In genomic region chr1:58392268-58392651, GRCm38 (mm10) we compare ENCODE assay signal across 8 mouse cellular contexts. TPM values are rescaled to one million over a fixed set of nuclear protein-coding genes. Genes with fewer than 3 reads are reported as not detected.
DNase-seq lines count a peak whose midpoint lies in the region; ATAC-seq and TF ChIP-seq lines count a peak whose summit lies in the region.

No protein-coding gene starts in this region.

- peak overlapping the region; percentile 74 for H3K4me2 ChIP-seq in lung, embryonic 15.5 days
- peak overlapping the region; percentile 66 for H3K4me2 ChIP-seq in hindbrain, postnatal 0 days (ENCODE audit: low read depth, low read length)
- peak overlapping the region; percentile 82 for H3K4me2 ChIP-seq in midbrain, postnatal 0 days (ENCODE audit: low read depth, low read length, poor library complexity, severe bottlenecking)

- ATAC-seq in lung, embryonic 15.5 days (ENCODE audit: borderline replicate concordance, extremely low read depth, low FRiP score, low TSS enrichment): no peak
- peak; percentile 50 for ATAC-seq in hindbrain, postnatal 0 days
- ATAC-seq in midbrain, postnatal 0 days (ENCODE audit: low FRiP score): peak; percentile 64

- peak overlapping the region; percentile 99 for H3K9ac ChIP-seq in lung, embryonic 15.5 days
- H3K9ac ChIP-seq in hindbrain, postnatal 0 days (replicated peaks; ENCODE audit: low read length): peak overlapping the region; percentile 80
- peak overlapping the region; percentile 99 for H3K9ac ChIP-seq in midbrain, postnatal 0 days (replicated peaks; ENCODE audit: low read length, poor library complexity, severe bottlenecking)

- H3K9me3 ChIP-seq in lung, embryonic 15.5 days: no peaks in the 10 kb centered on the region
- H3K9me3 ChIP-seq in hindbrain, postnatal 0 days (ENCODE audit: low read length): no peaks in the 10 kb centered on the region
- H3K9me3 ChIP-seq in midbrain, postnatal 0 days (ENCODE audit: low read length): no peaks in the 10 kb centered on the region

- H3K4me3 ChIP-seq in lung, embryonic 15.5 days: peak overlapping the region; percentile 98
- peak overlapping the region; percentile 57 for H3K4me3 ChIP-seq in hindbrain, postnatal 0 days (ENCODE audit: low read length)
- H3K4me3 ChIP-seq in midbrain, postnatal 0 days (ENCODE audit: low read depth, low read length): peak overlapping the region; percentile 98

- WGBS in lung, embryonic 15.5 days: under 1% methylated on average over 16 of the region's 16 CpGs
- 0% methylated on average over 16 of the region's 16 CpGs for WGBS in hindbrain, postnatal 0 days
- WGBS in midbrain, postnatal 0 days: 0% methylated on average over 16 of the region's 16 CpGs

- H3K4me1 ChIP-seq in lung, embryonic 15.5 days: peaks cover 14% of the 10 kb centered on the region
- H3K4me1 ChIP-seq in hindbrain, postnatal 0 days (ENCODE audit: insufficient read depth, low read length): peaks cover 9% of the 10 kb centered on the region; the same call in 1 of the 2 replicates
- 0 out of 2 replicates have a peak, but pooled peaks cover 9% of the 10 kb centered on the region for H3K4me1 ChIP-seq in midbrain, postnatal 0 days (ENCODE audit: insufficient read depth, low read length)

- H3K27me3 ChIP-seq in lung, embryonic 15.5 days: no peaks in the 10 kb centered on the region
- H3K27me3 ChIP-seq in hindbrain, postnatal 0 days (ENCODE audit: insufficient read depth, low read length): no peaks in the 10 kb centered on the region
- no peaks in the 10 kb centered on the region for H3K27me3 ChIP-seq in midbrain, postnatal 0 days (ENCODE audit: insufficient read depth, low read length)

- peaks cover 27% of the 10 kb centered on the region for H3K36me3 ChIP-seq in lung, embryonic 15.5 days
- peaks cover 16% of the 10 kb centered on the region; the same call in 1 of the 2 replicates for H3K36me3 ChIP-seq in hindbrain, postnatal 0 days (ENCODE audit: insufficient read depth, low read length)
- H3K36me3 ChIP-seq in midbrain, postnatal 0 days (ENCODE audit: insufficient read depth, low read length): peaks cover 10% of the 10 kb centered on the region; the same call in 1 of the 2 replicates

- peak overlapping the region; percentile 98 for H3K27ac ChIP-seq in lung, embryonic 15.5 days
- H3K27ac ChIP-seq in hindbrain, postnatal 0 days: peak overlapping the region; percentile 100
- H3K27ac ChIP-seq in midbrain, postnatal 0 days (ENCODE audit: low read depth, low read length): peak overlapping the region; percentile 100

- no peak for DNase-seq in lung, postnatal 10 days
- peak; percentile 65 for DNase-seq in embryo, embryonic 11 days
- peak; percentile 51 for DNase-seq in hindbrain, postnatal 0 days (ENCODE audit: low spot score)
- peak; percentile 60 for DNase-seq in midbrain, postnatal 0 days (ENCODE audit: low spot score)
- DNase-seq in right cerebral cortex, postnatal 14 days: no peak
- no peak for DNase-seq in kidney, adult 18-20 months
- DNase-seq in cerebellum, adult 11-12 months: no peak

- TF ChIP-seq CTCF in hindbrain, postnatal 0 days (IDR thresholded peaks at IDR 0.05; ENCODE audit: low read depth): no peak
- no peak for TF ChIP-seq CTCF in midbrain, postnatal 0 days (IDR thresholded peaks at IDR 0.05)

RNA-seq across cellular contexts. Expression of gene Bzw1, which starts 0.4 kb away (rescaled TPM):
- 343 and 360 TPM in 2 replicates for polyA plus RNA-seq in lung, embryonic 15.5 days (2015; fragmentation: Nextera tagmentation; extraction: Ambion mirVana)
- 160 and 162 TPM in 2 replicates for total RNA-seq in hindbrain, postnatal 0 days (2014; rRNA removed)
- 343 and 352 TPM in 2 replicates for polyA plus RNA-seq in hindbrain, postnatal 0 days (2015; fragmentation: Nextera tagmentation; extraction: Ambion mirVana)
- total RNA-seq in midbrain, postnatal 0 days (2014; rRNA removed): 251 and 312 TPM in 2 replicates
- polyA plus RNA-seq in midbrain, postnatal 0 days (2015; fragmentation: Nextera tagmentation; extraction: Ambion mirVana): 325 and 364 TPM in 2 replicates

RNA-seq across cellular contexts. Expression of gene Clk1, which starts 31.6 kb away (rescaled TPM):
- polyA plus RNA-seq in lung, embryonic 15.5 days (2015; fragmentation: Nextera tagmentation; extraction: Ambion mirVana): 174 and 176 TPM in 2 replicates
- 60.2 and 60.7 TPM in 2 replicates for total RNA-seq in hindbrain, postnatal 0 days (2014; rRNA removed)
- polyA plus RNA-seq in hindbrain, postnatal 0 days (2015; fragmentation: Nextera tagmentation; extraction: Ambion mirVana): 109 and 130 TPM in 2 replicates
- 85.5 and 135 TPM in 2 replicates for total RNA-seq in midbrain, postnatal 0 days (2014; rRNA removed)
- polyA plus RNA-seq in midbrain, postnatal 0 days (2015; fragmentation: Nextera tagmentation; extraction: Ambion mirVana): 83.4 and 114 TPM in 2 replicates

RNA-seq across cellular contexts. Expression of gene Nif3l1, which starts 52.7 kb away (rescaled TPM):
- polyA plus RNA-seq in lung, embryonic 15.5 days (2015; fragmentation: Nextera tagmentation; extraction: Ambion mirVana): 40.4 and 42.4 TPM in 2 replicates
- 26.1 and 28.6 TPM in 2 replicates for total RNA-seq in hindbrain, postnatal 0 days (2014; rRNA removed)
- polyA plus RNA-seq in hindbrain, postnatal 0 days (2015; fragmentation: Nextera tagmentation; extraction: Ambion mirVana): 35.4 and 37.5 TPM in 2 replicates
- total RNA-seq in midbrain, postnatal 0 days (2014; rRNA removed): 28.7 and 39.8 TPM in 2 replicates
- polyA plus RNA-seq in midbrain, postnatal 0 days (2015; fragmentation: Nextera tagmentation; extraction: Ambion mirVana): 39.1 and 39.6 TPM in 2 replicates

RNA-seq across cellular contexts. Expression of gene Ppil3, which starts 53.0 kb away (rescaled TPM):
- polyA plus RNA-seq in lung, embryonic 15.5 days (2015; fragmentation: Nextera tagmentation; extraction: Ambion mirVana): 49.2 and 54.9 TPM in 2 replicates
- total RNA-seq in hindbrain, postnatal 0 days (2014; rRNA removed): 19.4 and 26.4 TPM in 2 replicates
- 45.9 and 51.4 TPM in 2 replicates for polyA plus RNA-seq in hindbrain, postnatal 0 days (2015; fragmentation: Nextera tagmentation; extraction: Ambion mirVana)
- total RNA-seq in midbrain, postnatal 0 days (2014; rRNA removed): 19.9 and 21.9 TPM in 2 replicates
- polyA plus RNA-seq in midbrain, postnatal 0 days (2015; fragmentation: Nextera tagmentation; extraction: Ambion mirVana): 40.4 and 44.2 TPM in 2 replicates

Comparison
In these comparisons a context has a peak if more than half of its experiments do, and no peak if none do; other contexts are left out.
1. DNase-seq: peak in embryo, embryonic 11 days (single experiment), hindbrain, postnatal 0 days (single experiment) and midbrain, postnatal 0 days (single experiment); none in lung, postnatal 10 days (single experiment), right cerebral cortex, postnatal 14 days (single experiment), kidney, adult 18-20 months (single experiment) and cerebellum, adult 11-12 months (single experiment).
2. Peak in every context shown above with its lines, with median percentiles within 50 percentile points of each other: H3K27ac ChIP-seq, H3K4me2 ChIP-seq, H3K4me3 ChIP-seq and H3K9ac ChIP-seq.